Mouse (Mus musculus): ENCODE measurements around the gene Lrrc8c. TPM values are rescaled to one million over a fixed set of nuclear protein-coding genes. Genes with fewer than 3 reads are reported as not detected.

Lrrc8c gene
- polyA plus RNA-seq, 1 experiment from 2014 or later: 13.4 TPM

DNA sequence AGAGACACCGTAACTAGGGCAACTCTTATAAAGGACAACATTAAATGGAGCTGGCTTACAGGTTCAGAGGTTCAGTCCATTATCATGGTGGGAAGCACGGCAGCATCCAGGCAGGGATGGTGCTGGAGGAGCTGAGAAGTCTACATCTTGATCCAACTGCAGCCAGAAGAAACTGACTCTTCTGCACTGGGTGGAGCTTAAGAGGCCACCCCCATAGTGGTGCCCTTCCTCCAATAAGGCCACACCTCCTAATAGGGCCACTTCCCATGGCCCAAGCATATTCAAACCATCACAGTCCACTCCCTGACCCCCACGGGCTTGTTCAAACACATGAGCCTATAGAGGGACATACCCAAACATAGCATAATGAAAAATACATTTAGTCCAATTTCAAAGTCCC, 16.0 kb downstream of the Lrrc8c start:
- Histone ChIP-seq H3K9me3 (replicated peaks) (no peaks in the 10 kb centered on the region), H3K4me1 (no peaks in the 10 kb centered on the region; the same call in 1 of the 2 replicates), H3K9ac (no peak overlapping the region), H3K4me3 (no peak overlapping the region), H3K27ac (no peak overlapping the region), H3K36me3 (no peaks in the 10 kb centered on the region), H3K27me3 (no peaks in the 10 kb centered on the region), H3K4me2 (replicated peaks) (no peak overlapping the region)
- no peak for ATAC-seq (ENCODE audit: low FRiP score)
- WGBS: 96% methylated on average over 3 of the region's 3 CpGs

DNA sequence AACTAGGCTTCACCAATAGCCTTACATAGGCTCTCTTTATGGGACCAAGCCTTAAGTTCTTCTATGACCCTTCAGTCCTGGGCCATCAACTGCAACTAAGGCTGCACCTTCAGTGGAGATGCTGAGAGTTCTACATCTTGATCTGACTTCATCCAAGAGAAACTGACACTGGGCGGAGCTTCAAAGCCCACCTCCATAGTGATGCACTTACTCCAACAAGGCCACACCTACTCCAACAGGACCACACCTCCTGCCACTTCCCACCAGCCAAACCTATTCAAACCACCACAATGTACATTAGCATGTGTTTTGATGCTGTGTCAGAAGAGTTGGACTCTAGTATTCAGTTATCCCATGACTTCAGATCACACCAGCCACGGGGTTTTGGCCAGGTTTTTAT, 17.0 kb downstream of the Lrrc8c start:
- 92% methylated on average over 2 of the region's 2 CpGs for WGBS
- no peaks in the 10 kb centered on the region for H3K9me3 ChIP-seq (replicated peaks)
- no peak overlapping the region for H3K4me3 ChIP-seq
- H3K27ac ChIP-seq: no peak overlapping the region
- H3K27me3 ChIP-seq: no peaks in the 10 kb centered on the region
- H3K4me2 ChIP-seq (replicated peaks): no peak overlapping the region
- no peak for ATAC-seq (ENCODE audit: low FRiP score)
- no peak overlapping the region for H3K9ac ChIP-seq
- H3K4me1 ChIP-seq: no peaks in the 10 kb centered on the region; the same call in 1 of the 2 replicates
- peaks cover 1% of the 10 kb centered on the region; the same call in 1 of the 2 replicates for H3K36me3 ChIP-seq

DNA sequence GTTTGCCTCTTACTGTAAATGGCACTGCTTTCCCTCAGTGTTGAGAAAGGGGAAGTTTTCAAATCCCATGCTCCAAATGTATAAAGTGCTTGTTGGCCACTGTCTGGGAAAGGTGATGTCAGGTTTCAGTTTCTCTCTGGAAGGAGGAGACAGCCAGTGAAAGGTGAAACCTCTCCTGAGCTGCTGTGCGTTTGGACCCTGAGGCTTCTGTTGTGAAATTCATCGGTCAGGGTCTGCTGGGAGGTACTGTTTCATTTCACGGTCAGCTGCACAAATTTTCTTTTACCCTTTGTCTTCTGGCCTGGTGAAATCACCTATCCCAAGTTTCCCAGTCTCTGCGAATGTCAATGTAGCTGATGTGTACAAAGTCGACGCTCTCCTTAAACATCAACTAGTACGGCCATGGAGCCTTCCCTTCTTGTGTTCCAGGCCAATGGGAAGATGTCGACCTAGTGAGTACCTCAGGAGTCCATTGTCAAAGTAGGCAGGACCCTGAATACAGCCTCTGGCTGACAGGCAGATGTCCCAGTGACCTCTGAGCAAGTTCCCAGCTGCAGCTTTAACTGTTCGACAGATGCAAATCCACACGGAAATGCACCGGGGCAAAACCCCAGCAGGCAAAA, 18.0 kb downstream of the Lrrc8c start:
- Histone ChIP-seq H3K9me3 (replicated peaks) (no peaks in the 10 kb centered on the region), H3K27ac (no peak overlapping the region), H3K9ac (no peak overlapping the region), H3K4me2 (replicated peaks) (no peak overlapping the region), H3K4me3 (no peak overlapping the region), H3K4me1 (no peaks in the 10 kb centered on the region; the same call in 1 of the 2 replicates), H3K27me3 (no peaks in the 10 kb centered on the region), H3K36me3 (peaks cover 5% of the 10 kb centered on the region; the same call in 1 of the 2 replicates)
- ATAC-seq (ENCODE audit: low FRiP score): no peak
- 65% methylated on average over 11 of the region's 11 CpGs for WGBS

DNA sequence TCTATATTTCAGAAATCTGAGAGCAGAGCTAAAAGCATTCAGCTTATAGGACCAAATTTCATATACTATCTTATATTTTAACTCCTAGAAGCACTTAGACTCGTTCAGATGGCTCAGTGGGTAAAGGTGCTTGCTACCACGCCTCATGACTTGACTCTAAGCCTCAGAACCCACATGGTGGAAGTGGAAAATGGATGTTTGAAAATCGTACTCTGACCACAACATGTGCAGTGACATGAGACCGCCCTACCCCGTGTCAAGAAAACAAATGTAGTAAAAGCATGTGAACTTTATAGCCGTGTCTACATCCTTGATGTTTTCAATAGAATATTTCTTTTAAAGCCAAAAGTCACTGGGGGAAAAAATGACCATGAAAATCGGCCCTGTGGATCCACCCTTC, 21.9 kb downstream of the Lrrc8c start:
- Histone ChIP-seq H3K27me3 (no peaks in the 10 kb centered on the region), H3K36me3 (peaks cover 5% of the 10 kb centered on the region; the same call in 1 of the 2 replicates), H3K4me2 (replicated peaks) (no peak overlapping the region), H3K9me3 (replicated peaks) (no peaks in the 10 kb centered on the region), H3K4me1 (no peaks in the 10 kb centered on the region; the same call in 1 of the 2 replicates), H3K9ac (no peak overlapping the region), H3K27ac (no peak overlapping the region), H3K4me3 (no peak overlapping the region)
- no peak for ATAC-seq (ENCODE audit: low FRiP score)
- WGBS: 90% methylated on average over 7 of the region's 7 CpGs

DNA sequence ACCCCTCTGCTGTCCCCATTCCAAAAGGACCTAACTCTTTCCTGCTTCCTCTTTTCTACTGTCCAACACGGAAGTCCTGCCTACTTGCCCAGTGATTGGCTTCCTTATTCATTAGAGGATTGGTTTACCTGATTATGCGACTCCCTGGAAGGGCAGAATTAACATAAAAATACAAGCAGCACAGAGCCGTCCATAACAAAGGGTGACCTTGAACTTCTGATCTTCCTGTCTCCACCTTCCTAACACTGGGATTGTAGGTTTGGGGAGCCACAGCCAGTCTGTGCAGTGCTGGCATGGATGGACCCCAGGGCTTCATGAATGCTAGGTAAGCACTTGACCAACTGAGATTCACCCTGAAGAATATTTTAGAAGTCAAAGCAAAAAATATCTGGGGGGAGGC, 25.9 kb downstream of the Lrrc8c start:
- Histone ChIP-seq H3K9me3 (replicated peaks) (no peaks in the 10 kb centered on the region), H3K4me2 (replicated peaks) (no peak overlapping the region), H3K4me3 (no peak overlapping the region), H3K9ac (no peak overlapping the region), H3K27ac (no peak overlapping the region), H3K4me1 (no peaks in the 10 kb centered on the region), H3K36me3 (peaks cover 5% of the 10 kb centered on the region; the same call in 1 of the 2 replicates), H3K27me3 (no peaks in the 10 kb centered on the region)
- no peak for ATAC-seq (ENCODE audit: low FRiP score)
- WGBS: 34% methylated on average over 3 of the region's 3 CpGs

DNA sequence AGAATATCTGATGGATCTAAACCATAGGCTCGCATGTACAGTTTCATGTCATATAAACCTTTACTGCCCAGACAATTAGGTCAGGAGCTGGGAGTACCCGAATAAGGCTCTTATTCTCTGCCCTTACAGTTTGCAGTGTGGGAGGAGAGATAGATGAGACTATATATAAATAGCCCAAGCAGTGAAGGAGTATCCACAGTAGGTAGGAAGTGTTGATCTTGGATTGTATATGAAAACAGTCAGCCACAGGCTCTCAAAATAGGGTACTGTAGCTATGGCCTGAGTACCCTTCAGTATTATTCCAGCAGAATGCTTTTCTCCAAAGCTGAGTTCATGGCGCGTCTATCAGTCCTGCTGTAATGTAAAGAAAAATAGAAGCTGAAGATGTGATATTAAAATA, 27.9 kb downstream of the Lrrc8c start:
- Histone ChIP-seq H3K4me1 (no peaks in the 10 kb centered on the region), H3K27me3 (no peaks in the 10 kb centered on the region), H3K4me2 (replicated peaks) (no peak overlapping the region), H3K9ac (no peak overlapping the region), H3K27ac (no peak overlapping the region), H3K36me3 (no peaks in the 10 kb centered on the region), H3K9me3 (replicated peaks) (no peaks in the 10 kb centered on the region), H3K4me3 (no peak overlapping the region)
- 92% methylated on average over 4 of the region's 4 CpGs for WGBS
- ATAC-seq (ENCODE audit: low FRiP score): no peak

DNA sequence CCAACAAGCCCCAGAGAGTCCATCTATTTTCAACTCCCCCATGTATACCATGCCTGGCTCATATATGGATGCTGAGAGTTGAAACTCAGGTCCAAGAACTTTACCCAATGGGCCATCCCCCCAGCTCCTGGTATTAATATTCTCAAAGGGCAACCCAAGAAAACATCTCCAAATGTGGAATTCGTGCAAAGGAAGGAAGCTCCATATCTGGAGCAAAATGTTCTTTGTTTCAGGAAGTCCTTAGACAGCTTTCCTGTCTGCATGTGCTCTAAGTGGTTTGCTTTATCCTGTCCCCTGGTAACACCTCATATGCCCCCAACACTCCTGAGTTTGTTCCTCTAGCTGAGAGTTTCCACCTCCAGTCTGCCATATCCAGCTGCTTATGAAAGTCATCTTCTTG, 32.6 kb downstream of the Lrrc8c start:
- Histone ChIP-seq H3K36me3 (no peaks in the 10 kb centered on the region), H3K4me3 (no peak overlapping the region), H3K27me3 (no peaks in the 10 kb centered on the region), H3K9ac (no peak overlapping the region), H3K27ac (no peak overlapping the region), H3K4me2 (replicated peaks) (no peak overlapping the region), H3K4me1 (no peaks in the 10 kb centered on the region), H3K9me3 (replicated peaks) (no peaks in the 10 kb centered on the region)
- ATAC-seq (ENCODE audit: low FRiP score): no peak
- 79% methylated on average over 1 of the region's 1 CpGs for WGBS

DNA sequence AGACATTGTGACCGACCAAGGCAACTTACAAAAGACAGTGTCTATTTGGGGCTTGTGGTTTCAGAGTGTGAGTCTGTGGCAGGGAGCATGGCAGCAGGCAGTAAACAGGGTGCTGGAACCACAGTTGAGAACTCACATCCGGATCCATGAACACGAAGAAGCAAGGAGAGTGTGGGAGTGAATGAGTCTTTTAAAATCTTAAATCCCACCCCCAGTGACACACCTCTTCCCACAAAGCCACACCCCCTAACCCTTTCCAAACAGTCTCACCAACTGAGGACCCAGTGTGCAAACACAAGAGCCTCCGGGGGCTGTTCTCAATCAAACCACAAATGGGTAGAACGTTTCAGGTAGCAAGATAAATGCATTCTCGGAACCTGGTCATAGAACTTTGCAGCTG, 37.1 kb downstream of the Lrrc8c start:
- no peaks in the 10 kb centered on the region for H3K27me3 ChIP-seq
- no peak overlapping the region for H3K27ac ChIP-seq
- no peak for ATAC-seq (ENCODE audit: low FRiP score)
- no peak overlapping the region for H3K4me3 ChIP-seq
- 90% methylated on average over 6 of the region's 6 CpGs for WGBS
- no peak overlapping the region for H3K4me2 ChIP-seq (replicated peaks)
- no peaks in the 10 kb centered on the region for H3K4me1 ChIP-seq
- no peaks in the 10 kb centered on the region for H3K36me3 ChIP-seq
- H3K9ac ChIP-seq: no peak overlapping the region
- H3K9me3 ChIP-seq (replicated peaks): 0 out of 2 replicates have a peak, but pooled peaks cover 5% of the 10 kb centered on the region

DNA sequence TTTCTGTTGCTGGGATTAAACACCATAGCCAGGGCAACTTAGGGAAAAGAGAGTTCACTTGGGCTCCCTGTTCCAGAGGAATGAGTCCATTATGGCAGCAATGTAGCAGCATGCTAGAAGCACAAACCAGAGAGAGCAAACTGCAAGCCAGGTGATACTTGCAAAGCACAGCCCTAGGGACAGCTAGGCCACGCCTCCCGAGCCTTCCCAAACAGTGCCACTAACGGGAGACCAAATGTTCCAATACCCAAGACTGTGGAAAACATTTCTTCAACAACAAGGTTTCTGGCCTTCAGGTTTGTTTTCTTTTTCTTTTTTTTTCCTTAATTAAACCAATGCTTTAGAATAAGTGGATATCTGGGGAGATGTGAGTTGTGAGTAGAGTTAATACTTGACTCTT, 38.2 kb downstream of the Lrrc8c start:
- 96% methylated on average over 3 of the region's 3 CpGs for WGBS
- Histone ChIP-seq H3K4me3 (no peak overlapping the region), H3K9me3 (replicated peaks) (0 out of 2 replicates have a peak, but pooled peaks cover 5% of the 10 kb centered on the region), H3K27ac (no peak overlapping the region), H3K4me1 (no peaks in the 10 kb centered on the region), H3K9ac (no peak overlapping the region), H3K27me3 (no peaks in the 10 kb centered on the region), H3K36me3 (no peaks in the 10 kb centered on the region), H3K4me2 (replicated peaks) (no peak overlapping the region)
- no peak for ATAC-seq (ENCODE audit: low FRiP score)

DNA sequence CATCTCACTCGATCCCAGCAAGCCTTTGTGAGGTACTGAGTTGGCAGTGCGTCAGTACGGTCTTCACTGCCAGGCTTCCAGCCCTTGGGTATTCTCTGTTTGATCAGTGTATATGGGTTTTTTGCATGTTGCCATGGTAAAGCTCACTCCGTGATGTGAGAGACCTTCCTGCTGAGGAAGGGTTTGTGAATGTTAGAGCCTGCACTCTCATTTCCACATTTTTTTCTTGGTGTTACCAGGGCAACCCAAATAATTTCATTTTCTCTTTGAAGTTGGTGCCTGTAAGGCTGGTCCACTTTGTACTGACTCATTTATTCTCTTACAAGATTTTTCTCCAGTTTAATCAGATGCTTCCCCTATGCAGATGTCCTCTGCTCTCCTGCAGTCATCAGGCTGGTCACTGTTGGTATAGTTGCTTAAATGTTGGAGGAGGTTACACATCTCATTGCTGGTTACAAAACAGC, 38.6 kb downstream of the Lrrc8c start:
- Histone ChIP-seq H3K27me3 (no peaks in the 10 kb centered on the region), H3K4me1 (no peaks in the 10 kb centered on the region), H3K9me3 (replicated peaks) (0 out of 2 replicates have a peak, but pooled peaks cover 5% of the 10 kb centered on the region), H3K9ac (no peak overlapping the region), H3K27ac (no peak overlapping the region), H3K4me2 (replicated peaks) (no peak overlapping the region), H3K36me3 (no peaks in the 10 kb centered on the region), H3K4me3 (no peak overlapping the region)
- ATAC-seq (ENCODE audit: low FRiP score): 0 out of 2 replicates have a peak, but pooled peaks have one; percentile 46
- WGBS: 58% methylated on average over 4 of the region's 4 CpGs

DNA sequence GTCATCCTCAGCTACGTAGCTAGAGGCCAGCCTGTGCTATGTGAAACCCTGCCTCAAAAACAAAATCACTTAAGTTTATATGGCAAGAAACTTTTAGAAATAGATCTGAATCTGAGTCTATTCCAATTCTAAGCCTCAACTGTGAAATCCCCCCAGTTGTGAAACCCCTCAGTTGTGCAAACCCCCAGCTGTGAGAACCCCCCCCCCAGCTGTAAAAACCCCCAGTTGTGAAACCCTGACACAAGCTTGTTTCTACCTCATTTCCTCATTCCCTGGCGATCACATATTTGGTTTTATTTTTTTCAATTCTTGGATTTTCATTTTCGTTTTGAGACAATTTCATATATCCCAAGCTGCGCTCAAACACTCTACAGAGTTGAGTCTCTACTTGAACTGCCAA, 39.3 kb downstream of the Lrrc8c start:
- WGBS: 95% methylated on average over 4 of the region's 4 CpGs
- Histone ChIP-seq H3K9ac (no peak overlapping the region), H3K27me3 (no peaks in the 10 kb centered on the region), H3K27ac (no peak overlapping the region), H3K4me1 (no peaks in the 10 kb centered on the region), H3K4me3 (no peak overlapping the region), H3K9me3 (replicated peaks) (0 out of 2 replicates have a peak, but pooled peaks cover 5% of the 10 kb centered on the region), H3K36me3 (no peaks in the 10 kb centered on the region), H3K4me2 (replicated peaks) (no peak overlapping the region)
- no peak for ATAC-seq (ENCODE audit: low FRiP score)

DNA sequence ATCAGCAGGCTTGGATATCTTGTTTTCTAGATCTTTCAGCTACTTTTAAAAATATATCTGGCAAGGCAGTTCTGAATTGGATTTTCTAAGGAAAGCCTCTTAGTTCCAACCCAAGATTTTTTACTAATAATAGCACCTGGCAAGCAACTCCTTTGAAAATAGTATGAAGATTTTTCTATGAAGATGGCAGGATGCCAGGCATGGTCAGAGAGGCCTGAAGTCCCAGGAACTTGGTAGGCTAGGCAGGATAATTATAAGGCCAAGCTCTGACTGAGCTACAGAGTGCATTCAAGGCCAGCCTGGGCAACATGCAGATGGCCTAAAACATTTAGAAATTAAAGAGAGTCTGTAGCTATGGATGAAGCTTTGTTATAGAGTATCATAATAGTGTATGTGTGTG, 42.7 kb downstream of the Lrrc8c start:
- Histone ChIP-seq H3K4me3 (no peak overlapping the region), H3K9ac (no peak overlapping the region), H3K9me3 (replicated peaks) (0 out of 2 replicates have a peak, but pooled peaks cover 5% of the 10 kb centered on the region), H3K36me3 (no peaks in the 10 kb centered on the region), H3K27me3 (no peaks in the 10 kb centered on the region), H3K4me2 (replicated peaks) (no peak overlapping the region), H3K27ac (no peak overlapping the region), H3K4me1 (no peaks in the 10 kb centered on the region)
- no peak for ATAC-seq (ENCODE audit: low FRiP score)

DNA sequence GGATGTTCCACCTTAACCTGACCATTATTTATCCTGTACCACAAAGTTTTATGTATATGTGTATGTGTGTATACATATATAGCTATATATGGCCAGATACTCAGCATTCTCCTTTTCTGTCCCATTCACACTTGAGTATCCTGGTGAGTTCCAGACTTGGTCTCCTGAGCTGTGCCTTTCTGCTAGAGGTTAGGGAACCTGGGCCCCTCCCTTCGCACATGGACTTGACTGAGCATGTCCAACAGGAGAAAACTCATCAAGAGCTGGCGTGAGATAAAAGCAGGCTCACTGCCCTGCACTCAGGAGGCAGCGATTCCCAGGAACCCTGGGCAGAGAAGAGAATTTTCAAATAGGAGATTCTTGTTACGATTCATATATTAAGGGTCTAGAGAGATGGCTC, 45.6 kb downstream of the Lrrc8c start:
- H3K36me3 ChIP-seq: no peaks in the 10 kb centered on the region
- H3K9ac ChIP-seq: no peak overlapping the region
- H3K27ac ChIP-seq: no peak overlapping the region
- H3K4me3 ChIP-seq: no peak overlapping the region
- H3K9me3 ChIP-seq (replicated peaks): no peaks in the 10 kb centered on the region
- WGBS: 85% methylated on average over 4 of the region's 4 CpGs
- no peaks in the 10 kb centered on the region for H3K27me3 ChIP-seq
- no peak overlapping the region for H3K4me2 ChIP-seq (replicated peaks)
- ATAC-seq (ENCODE audit: low FRiP score): no peak
- no peaks in the 10 kb centered on the region for H3K4me1 ChIP-seq

All from hindbrain, embryonic 12.5 days (tissue).